Mouse (Mus musculus) intestine, embryonic 14.5 days (tissue): ENCODE measurements around the gene Tjp1. TPM values are rescaled to one million over a fixed set of nuclear protein-coding genes. Genes with fewer than 3 reads are reported as not detected.

Source experiments
- ATAC-seq: fragments of 200-750 bp; cut with Nextera tagmentation; replicated peaks from 2 replicates; pipeline ENCODE4 v1.8.0; 2017; ENCODE audit warnings: low read depth, moderate number of reproducible peaks, moderate TSS enrichment, moderate library complexity; ENCODE audit not compliant: low FRiP score, low TSS enrichment
- DNase-seq: peaks from one replicate; pipeline ENCODE4 v3.0.0-alpha.2; 2018; ENCODE audit warnings: low spot score
- H3K27ac ChIP-seq: fragments of 300-500 bp; sonication (generic); 2 replicates; pipeline ENCODE4 v1.5.1; 2014; ENCODE audit warnings: low read depth, mild to moderate bottlenecking, control low read depth
- H3K27me3 ChIP-seq: fragments of 300-500 bp; sonication (generic); replicated peaks from 2 replicates; pipeline ENCODE4 v1.6.1; 2014; ENCODE audit warnings: low read length, control low read depth; ENCODE audit not compliant: control insufficient read depth, insufficient read depth
- H3K36me3 ChIP-seq: fragments of 300-500 bp; sonication (generic); 2 replicates; pipeline ENCODE4 v1.6.1; 2014; ENCODE audit warnings: low read length, control low read depth; ENCODE audit not compliant: control insufficient read depth, insufficient read depth
- H3K4me1 ChIP-seq: fragments of 300-500 bp; sonication (generic); replicated peaks from 2 replicates; pipeline ENCODE4 v1.6.1; 2014; ENCODE audit warnings: low read length, control low read depth, mixed read lengths; ENCODE audit not compliant: control insufficient read depth, insufficient read depth
- H3K4me2 ChIP-seq: fragments of 300-500 bp; sonication (generic); 2 replicates; pipeline ENCODE4 v1.6.1; 2014; ENCODE audit warnings: low read length
- H3K4me3 ChIP-seq: fragments of 300-500 bp; sonication (generic); 2 replicates; pipeline ENCODE4 v1.5.1; 2014; ENCODE audit warnings: low read depth, low read length, control low read depth, mixed read lengths
- H3K9ac ChIP-seq: fragments of 300-500 bp; sonication (generic); 2 replicates; pipeline ENCODE4 v1.6.1; 2014; ENCODE audit warnings: mild to moderate bottlenecking, low read length
- H3K9me3 ChIP-seq: fragments of 300-500 bp; sonication (generic); 2 replicates; pipeline ENCODE4 v1.6.1; 2016; ENCODE audit warnings: low read length, control low read depth; ENCODE audit not compliant: control insufficient read depth
- WGBS: fragments of 180-500 bp; shearing (Covaris S2); extraction: QIAGEN DNeasy Blood & Tissue Kit; methylation state at CpG from one replicate; pipeline ENCODE4 v1.1.7; 2014; 5-methylcytosine and 5-hydroxymethylcytosine counted together
- polyA plus RNA-seq: library from polyadenylated mRNA; unstranded; fragments of >200 nt; fragmentation: Nextera tagmentation; extraction: Ambion mirVana; gene quantifications from 2 replicates; pipeline ENCODE4 v1.2.1, GENCODE M21; 2014

Gene Tjp1
- polyA plus RNA-seq, 1 experiment from 2014 or later, result 15.9 TPM

GRCm38 (mm10) chr7:65417231-65418100 is 110.1 kb downstream of the Tjp1 start:
- Histone ChIP-seq H3K27me3 (no peaks in the 10 kb centered on the region), H3K9ac (no peak overlapping the region), H3K36me3 (no peaks in the 10 kb centered on the region), H3K4me2 (no peak overlapping the region), H3K27ac (peak overlapping the region; percentile 29), H3K9me3 (no peaks in the 10 kb centered on the region), H3K4me1 (peaks cover 18% of the 10 kb centered on the region), H3K4me3 (no peak overlapping the region)
- ATAC-seq, result no peak
- 38% methylated on average over 10 of the region's 10 CpGs for WGBS
- no peak for DNase-seq

DNA sequence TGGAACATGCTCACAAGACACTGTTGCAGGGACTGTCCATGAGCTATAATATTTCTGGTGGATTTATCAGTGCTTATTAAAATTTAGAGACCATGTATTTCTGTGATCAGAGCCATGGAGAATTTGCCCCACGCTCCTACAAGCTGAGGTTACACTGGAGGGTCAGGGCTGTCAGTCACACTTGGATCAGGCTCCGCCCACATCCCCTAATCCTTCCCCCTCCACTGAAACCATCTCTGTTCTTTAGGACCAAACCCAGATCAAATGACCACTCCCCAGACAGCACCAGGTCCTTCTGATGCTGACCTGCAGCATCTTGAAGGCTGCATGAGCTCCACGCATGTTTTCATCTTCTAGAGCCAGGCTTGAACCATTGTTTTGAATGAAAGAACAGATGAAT is 111.1 kb downstream of the Tjp1 start:
- H3K27ac ChIP-seq, result no peak overlapping the region
- no peak overlapping the region for H3K9ac ChIP-seq
- H3K4me2 ChIP-seq, result no peak overlapping the region
- no peak for ATAC-seq
- peaks cover 17% of the 10 kb centered on the region for H3K4me1 ChIP-seq
- no peaks in the 10 kb centered on the region for H3K36me3 ChIP-seq
- no peak overlapping the region for H3K4me3 ChIP-seq
- WGBS, result 68% methylated on average over 3 of the region's 3 CpGs
- no peaks in the 10 kb centered on the region for H3K27me3 ChIP-seq
- no peak for DNase-seq
- H3K9me3 ChIP-seq, result no peaks in the 10 kb centered on the region

- ATAC-seq (peak; percentile 58), DNase-seq (no peak)
- H3K36me3 ChIP-seq, result no peaks in the 10 kb centered on the region
- H3K27me3 ChIP-seq, result no peaks in the 10 kb centered on the region
- H3K9me3 ChIP-seq, result no peaks in the 10 kb centered on the region
- H3K9ac ChIP-seq, result no peak overlapping the region
- WGBS, result 33% methylated on average over 13 of the region's 13 CpGs
- H3K27ac ChIP-seq, result no peak overlapping the region
- no peak overlapping the region for H3K4me3 ChIP-seq
- peaks cover 15% of the 10 kb centered on the region for H3K4me1 ChIP-seq
- no peak overlapping the region for H3K4me2 ChIP-seq
Measured at GRCm38 (mm10) chr7:65413946-65414945, 113.3 kb downstream of the Tjp1 start.

- no peaks in the 10 kb centered on the region for H3K27me3 ChIP-seq
- WGBS, result 60% methylated on average over 7 of the region's 7 CpGs
- no peak overlapping the region for H3K4me3 ChIP-seq
- no peaks in the 10 kb centered on the region for H3K36me3 ChIP-seq
- H3K4me2 ChIP-seq, result no peak overlapping the region
- ATAC-seq (no peak), DNase-seq (no peak)
- no peak overlapping the region for H3K27ac ChIP-seq
- H3K9me3 ChIP-seq, result no peaks in the 10 kb centered on the region
- H3K4me1 ChIP-seq, result peaks cover 9% of the 10 kb centered on the region
- no peak overlapping the region for H3K9ac ChIP-seq
Measured at GRCm38 (mm10) chr7:65410668-65411067, 116.9 kb downstream of the Tjp1 start.

GRCm38 (mm10) chr7:65406427-65406826 is 121.2 kb downstream of the Tjp1 start:
- Histone ChIP-seq H3K9me3 (no peaks in the 10 kb centered on the region), H3K27me3 (no peaks in the 10 kb centered on the region), H3K4me3 (no peak overlapping the region), H3K4me1 (no peaks in the 10 kb centered on the region), H3K4me2 (no peak overlapping the region), H3K9ac (no peak overlapping the region), H3K36me3 (no peaks in the 10 kb centered on the region), H3K27ac (no peak overlapping the region)
- DNase-seq (no peak), ATAC-seq (no peak)
- WGBS, result 73% methylated on average over 3 of the region's 3 CpGs

GRCm38 (mm10) chr7:65402516-65402915 is 125.1 kb downstream of the Tjp1 start:
- Histone ChIP-seq H3K4me3 (no peak overlapping the region), H3K9me3 (no peaks in the 10 kb centered on the region), H3K36me3 (no peaks in the 10 kb centered on the region), H3K9ac (no peak overlapping the region), H3K27me3 (no peaks in the 10 kb centered on the region), H3K27ac (no peak overlapping the region), H3K4me1 (no peaks in the 10 kb centered on the region), H3K4me2 (no peak overlapping the region)
- DNase-seq (no peak), ATAC-seq (no peak)
- 96% methylated on average over 5 of the region's 5 CpGs for WGBS

- Histone ChIP-seq H3K4me3 (no peak overlapping the region), H3K4me2 (no peak overlapping the region), H3K36me3 (no peaks in the 10 kb centered on the region), H3K9ac (no peak overlapping the region), H3K9me3 (no peaks in the 10 kb centered on the region), H3K27me3 (no peaks in the 10 kb centered on the region), H3K27ac (no peak overlapping the region), H3K4me1 (no peaks in the 10 kb centered on the region)
- ATAC-seq (no peak), DNase-seq (no peak)
Measured at GRCm38 (mm10) chr7:65401622-65402021, 126.0 kb downstream of the Tjp1 start.

GRCm38 (mm10) chr7:65395891-65396290 is 131.7 kb downstream of the Tjp1 start:
- Histone ChIP-seq H3K4me1 (peaks cover 17% of the 10 kb centered on the region), H3K4me3 (no peak overlapping the region), H3K36me3 (no peaks in the 10 kb centered on the region), H3K9ac (no peak overlapping the region), H3K4me2 (no peak overlapping the region), H3K9me3 (no peaks in the 10 kb centered on the region), H3K27me3 (no peaks in the 10 kb centered on the region), H3K27ac (no peak overlapping the region)
- DNase-seq (no peak), ATAC-seq (no peak)
- WGBS, result 82% methylated on average over 4 of the region's 4 CpGs
